Mouse (Mus musculus) megakaryocyte, embryonic 14.5 days (primary cell): ENCODE results near the gene Ttc8. TPM values are rescaled to one million over a fixed set of nuclear protein-coding genes. Genes with fewer than 3 reads are reported as not detected.

Source experiments
- H3K27me3 ChIP-seq: replicated peaks from 2 replicates; pipeline ENCODE3; 2012; ENCODE audit warnings: inconsistent platforms
- H3K36me3 ChIP-seq: replicated peaks from 2 replicates; pipeline ENCODE3; 2012; ENCODE audit warnings: low read length, inconsistent platforms, mixed read lengths
- H3K4me1 ChIP-seq: 2 replicates; pipeline ENCODE4 v1.6.1; 2012; ENCODE audit warnings: inconsistent platforms
- H3K4me3 ChIP-seq: replicated peaks from 2 replicates; pipeline ENCODE3; 2012; ENCODE audit warnings: moderate library complexity, mild to moderate bottlenecking, inconsistent platforms
- H3K9me3 ChIP-seq: 2 replicates; pipeline ENCODE4 v1.6.1; 2012; ENCODE audit warnings: inconsistent platforms
- FLI1 ChIP-seq: IDR thresholded peaks from 2 replicates; pipeline ENCODE4 v1.6.1; 2012; ENCODE audit warnings: low read length, inconsistent platforms, mixed read lengths
- GATA1 ChIP-seq: IDR thresholded peaks from 3 replicates; pipeline ENCODE4 v1.6.1; 2012; ENCODE audit warnings: mixed read lengths, low read length, inconsistent platforms, borderline replicate concordance
- polyA plus RNA-seq: library from polyadenylated mRNA; stranded (reverse); fragments of >175 nt; gene quantifications from 2 replicates; pipeline ENCODE4 v1.2.3, GENCODE M21; 2012; ENCODE audit warnings: low replicate concordance; ENCODE audit not compliant: insufficient read depth

Ttc8 gene
- polyA plus RNA-seq, 1 experiment: 0.39 TPM

- TF ChIP-seq GATA1 (no peak), FLI1 (no peak)
- Histone ChIP-seq H3K9me3 (peaks cover 8% of the 10 kb centered on the region), H3K36me3 (no peaks in the 10 kb centered on the region), H3K4me3 (no peak overlapping the region), H3K27me3 (no peaks in the 10 kb centered on the region), H3K4me1 (no peaks in the 10 kb centered on the region)
Observed at GRCm38 (mm10) chr12:98961415-98961814, 41.0 kb downstream of the Ttc8 start.

DNA sequence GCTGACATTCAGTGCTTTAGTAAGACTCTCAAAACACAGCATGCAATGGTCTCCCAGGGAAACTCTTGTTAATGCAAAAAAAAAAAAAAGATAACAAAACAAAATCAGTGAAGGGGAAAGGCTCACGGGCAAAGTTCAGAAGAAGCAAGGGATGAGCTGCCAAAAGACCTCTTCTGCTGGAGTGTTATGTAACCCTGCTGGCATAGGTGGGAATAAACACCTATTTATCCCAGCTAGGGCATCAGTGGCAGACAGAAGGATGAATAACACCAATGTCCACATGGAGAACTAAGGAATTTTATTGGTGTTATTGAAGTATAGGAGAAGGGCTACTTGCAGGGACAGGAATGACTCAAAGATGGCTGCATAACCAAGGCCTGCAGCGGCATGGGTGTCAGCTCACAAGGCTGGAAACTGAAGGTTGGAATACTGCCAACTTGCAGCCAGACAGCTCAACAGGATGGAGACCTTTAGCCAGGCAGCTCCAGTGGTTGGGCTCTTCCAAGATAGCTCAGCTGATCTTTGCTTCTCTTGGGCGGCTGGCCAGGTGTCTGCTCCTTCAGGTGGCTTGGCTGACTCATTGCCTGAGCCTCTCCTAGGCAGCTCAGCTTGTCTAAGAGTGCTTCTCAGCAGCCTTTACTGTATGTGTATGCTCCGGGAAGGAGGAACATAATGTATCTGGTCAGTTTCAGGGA is 45.2 kb downstream of the Ttc8 start:
- Histone ChIP-seq H3K27me3 (no peaks in the 10 kb centered on the region), H3K4me3 (no peak overlapping the region), H3K4me1 (no peaks in the 10 kb centered on the region), H3K36me3 (no peaks in the 10 kb centered on the region), H3K9me3 (peaks cover 8% of the 10 kb centered on the region)
- TF ChIP-seq GATA1 (no peak), FLI1 (no peak)

GRCm38 (mm10) chr12:98972291-98972690 is 51.9 kb downstream of the Ttc8 start:
- Histone ChIP-seq H3K4me3 (no peak overlapping the region), H3K4me1 (no peaks in the 10 kb centered on the region), H3K9me3 (no peaks in the 10 kb centered on the region), H3K27me3 (no peaks in the 10 kb centered on the region), H3K36me3 (no peaks in the 10 kb centered on the region)
- TF ChIP-seq GATA1: no peak
- no peak for TF ChIP-seq FLI1

DNA sequence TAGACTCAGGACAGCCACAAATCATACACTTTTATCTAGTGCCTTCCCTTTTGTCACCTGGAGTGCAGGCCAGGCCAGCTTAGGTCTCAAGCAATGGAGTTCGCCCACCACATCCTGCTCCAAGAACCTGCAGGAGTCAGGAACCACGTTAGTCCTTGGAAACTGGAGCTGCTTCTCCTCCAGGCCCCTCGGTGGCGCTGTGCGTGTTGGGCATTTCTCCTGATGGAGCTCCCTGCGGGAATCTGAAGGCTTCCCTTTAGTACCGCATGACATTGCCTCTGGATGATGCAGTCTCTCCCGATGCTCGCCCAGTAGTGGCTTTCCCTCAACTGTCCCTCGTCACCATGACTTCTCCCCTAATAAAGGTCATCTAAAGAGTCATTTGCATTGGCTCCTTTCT is 53.1 kb downstream of the Ttc8 start:
- Histone ChIP-seq H3K4me3 (no peak overlapping the region), H3K9me3 (no peaks in the 10 kb centered on the region)

DNA sequence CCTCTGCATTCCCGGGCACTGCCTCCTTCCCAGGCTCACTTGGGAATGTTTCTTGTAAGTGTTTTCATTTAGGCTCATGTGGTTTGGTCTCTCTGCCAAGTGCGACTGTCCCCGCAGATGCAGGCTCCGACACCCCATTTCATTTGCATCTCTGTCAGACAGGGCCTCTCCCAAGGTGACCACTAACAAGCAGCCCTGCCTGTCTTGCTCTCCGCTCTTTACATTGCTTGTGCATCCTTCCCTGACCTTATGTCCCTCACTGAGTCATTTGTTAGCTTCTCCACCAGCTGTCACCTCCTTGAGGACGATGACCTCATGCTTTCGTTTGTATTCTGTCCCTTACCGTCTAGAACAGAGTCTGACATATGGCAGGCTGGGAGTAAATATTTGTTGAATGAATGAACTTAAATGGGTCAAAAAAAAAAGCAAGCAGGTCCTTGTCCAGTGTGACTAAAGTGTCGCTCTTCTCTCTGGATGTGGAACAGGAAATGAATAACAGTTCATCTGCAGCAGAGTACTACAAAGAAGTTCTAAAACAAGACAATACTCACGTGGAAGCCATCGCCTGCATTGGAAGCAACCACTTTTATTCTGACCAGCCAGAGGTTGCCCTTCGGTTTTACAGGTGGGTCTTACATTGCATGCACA is 53.9 kb downstream of the Ttc8 start:
- TF ChIP-seq GATA1 (no peak), FLI1 (no peak)
- Histone ChIP-seq H3K4me3 (no peak overlapping the region), H3K9me3 (no peaks in the 10 kb centered on the region), H3K4me1 (no peaks in the 10 kb centered on the region), H3K36me3 (no peaks in the 10 kb centered on the region), H3K27me3 (no peaks in the 10 kb centered on the region)

More for the DNA sequence above, 53.1 kb downstream of the Ttc8 start:
- Histone ChIP-seq H3K27me3 (no peaks in the 10 kb centered on the region), H3K4me1 (no peaks in the 10 kb centered on the region), H3K36me3 (no peaks in the 10 kb centered on the region)
- no peak for TF ChIP-seq GATA1
- TF ChIP-seq FLI1: no peak

GRCm38 (mm10) chr12:98981081-98981480 is 60.7 kb downstream of the Ttc8 start:
- H3K36me3 ChIP-seq: no peaks in the 10 kb centered on the region
- H3K9me3 ChIP-seq: no peaks in the 10 kb centered on the region
- H3K27me3 ChIP-seq: no peaks in the 10 kb centered on the region
- TF ChIP-seq GATA1: no peak
- TF ChIP-seq FLI1: no peak
- no peaks in the 10 kb centered on the region for H3K4me1 ChIP-seq
- no peak overlapping the region for H3K4me3 ChIP-seq

- H3K4me3 ChIP-seq: no peak overlapping the region
- H3K36me3 ChIP-seq: no peaks in the 10 kb centered on the region
- H3K4me1 ChIP-seq: no peaks in the 10 kb centered on the region
- H3K9me3 ChIP-seq: no peaks in the 10 kb centered on the region
- TF ChIP-seq GATA1: no peak
- no peak for TF ChIP-seq FLI1
- no peaks in the 10 kb centered on the region for H3K27me3 ChIP-seq
Observed at GRCm38 (mm10) chr12:98984785-98985184, 64.4 kb downstream of the Ttc8 start.

DNA sequence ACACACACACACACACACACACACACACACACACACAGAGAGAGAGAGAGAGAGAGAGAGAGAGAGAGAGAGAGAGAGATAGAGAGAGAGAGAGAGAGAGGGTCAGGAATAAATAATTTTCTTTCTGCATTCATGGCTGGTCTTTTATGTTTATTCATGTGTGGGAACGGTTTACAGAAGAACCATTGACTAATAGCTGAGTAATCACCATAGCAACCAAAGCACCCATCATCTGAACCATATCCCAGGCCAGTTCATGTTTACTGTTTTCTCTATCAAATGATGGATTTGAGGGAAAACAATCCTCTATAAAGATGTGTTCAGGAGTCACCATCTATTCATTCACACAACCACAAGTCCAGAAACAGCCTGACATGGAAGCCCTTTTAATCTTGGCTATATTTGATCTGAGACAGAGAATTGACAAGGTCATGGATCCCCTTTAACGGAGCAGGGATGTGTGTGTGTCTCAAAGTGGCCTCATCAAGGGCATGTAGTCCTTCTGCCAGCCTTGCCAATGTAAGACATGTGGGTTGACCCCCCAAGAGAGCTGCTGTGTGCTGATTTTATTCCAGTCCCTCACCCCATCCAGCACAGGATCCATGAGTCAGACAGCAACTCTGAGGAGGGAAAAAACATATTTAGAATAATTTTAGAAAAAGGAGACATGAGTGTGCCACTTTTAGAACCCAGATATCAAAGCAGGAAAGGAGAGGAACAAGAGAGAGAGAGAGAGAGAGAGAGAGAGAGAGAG is 70.9 kb downstream of the Ttc8 start:
- H3K4me1 ChIP-seq: peaks cover 8% of the 10 kb centered on the region
- H3K36me3 ChIP-seq: no peaks in the 10 kb centered on the region
- H3K4me3 ChIP-seq: no peak overlapping the region
- no peaks in the 10 kb centered on the region for H3K9me3 ChIP-seq
- no peaks in the 10 kb centered on the region for H3K27me3 ChIP-seq
- no peak for TF ChIP-seq FLI1
- no peak for TF ChIP-seq GATA1

DNA sequence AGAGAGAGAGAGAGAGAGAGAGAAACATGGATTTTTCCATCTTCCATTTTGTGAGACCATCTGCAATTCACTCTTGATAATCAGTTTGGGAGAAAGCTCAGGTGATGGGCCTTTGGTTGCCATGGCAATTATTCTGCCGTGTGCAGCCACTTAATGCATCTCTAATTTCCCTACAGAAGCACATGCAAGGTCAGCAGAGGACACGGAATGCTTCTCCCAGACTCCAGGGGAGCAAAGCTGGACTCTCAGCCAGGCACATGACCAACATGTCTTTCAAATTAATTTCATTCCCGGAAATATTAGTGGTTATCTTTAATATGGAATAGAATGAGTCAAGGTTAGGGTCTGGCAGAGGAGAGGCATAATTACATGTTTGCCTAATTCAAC is 71.4 kb downstream of the Ttc8 start:
- H3K27me3 ChIP-seq: no peaks in the 10 kb centered on the region
- no peaks in the 10 kb centered on the region for H3K9me3 ChIP-seq
- peaks cover 14% of the 10 kb centered on the region for H3K4me1 ChIP-seq
- TF ChIP-seq FLI1 (no peak), GATA1 (no peak)
- no peaks in the 10 kb centered on the region for H3K36me3 ChIP-seq
- H3K4me3 ChIP-seq: no peak overlapping the region

DNA sequence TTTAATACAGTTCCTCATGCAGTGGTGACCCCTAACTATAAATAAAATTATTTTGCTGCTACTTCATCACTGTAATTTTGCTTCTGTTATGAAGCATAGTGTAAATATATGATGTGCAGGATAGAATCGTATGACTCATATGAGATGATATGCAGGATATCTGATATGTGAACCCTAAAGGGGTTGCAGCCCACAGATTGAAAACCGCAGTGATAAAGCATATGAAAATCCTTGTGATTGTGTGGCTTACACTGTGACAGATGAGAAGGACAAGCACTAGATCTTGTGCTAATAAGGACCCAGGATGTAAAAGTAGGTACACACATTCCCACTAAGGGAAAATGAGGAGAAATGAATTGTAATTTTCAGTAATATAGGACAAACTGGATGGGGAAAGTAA is 73.4 kb downstream of the Ttc8 start:
- Histone ChIP-seq H3K36me3 (no peaks in the 10 kb centered on the region), H3K4me3 (no peak overlapping the region), H3K27me3 (no peaks in the 10 kb centered on the region), H3K9me3 (peaks cover 2% of the 10 kb centered on the region; the same call in 1 of the 2 replicates), H3K4me1 (peaks cover 33% of the 10 kb centered on the region)
- no peak for TF ChIP-seq GATA1
- no peak for TF ChIP-seq FLI1
